Mouse (Mus musculus) neural tube, embryonic 14.5 days (tissue): ENCODE results near the gene Dazap2. TPM values are rescaled to one million over a fixed set of nuclear protein-coding genes. Genes with fewer than 3 reads are reported as not detected.

Source experiments
- ATAC-seq: fragments of 200-750 bp; cut with Nextera tagmentation; 2 replicates; pipeline ENCODE4 v1.8.0; 2017; ENCODE audit warnings: low read depth, mild to moderate bottlenecking, moderate TSS enrichment, moderate library complexity
- H3K27ac ChIP-seq: fragments of 300-500 bp; sonication (generic); 2 replicates; pipeline ENCODE4 v1.5.1; 2014; ENCODE audit warnings: low read depth, mild to moderate bottlenecking, control low read depth, low read length, moderate library complexity, mixed read lengths
- H3K27me3 ChIP-seq: fragments of 300-500 bp; sonication (generic); 2 replicates; pipeline ENCODE4 v1.6.1; 2014; ENCODE audit warnings: low read length; ENCODE audit not compliant: control insufficient read depth, insufficient read depth
- H3K36me3 ChIP-seq: fragments of 300-500 bp; sonication (generic); 2 replicates; pipeline ENCODE4 v1.6.1; 2014; ENCODE audit warnings: low read length, mixed read lengths; ENCODE audit not compliant: control insufficient read depth, insufficient read depth
- H3K4me1 ChIP-seq: fragments of 300-500 bp; sonication (generic); 2 replicates; pipeline ENCODE4 v1.6.1; 2014; ENCODE audit warnings: low read length; ENCODE audit not compliant: control insufficient read depth, insufficient read depth
- H3K4me2 ChIP-seq: fragments of 300-500 bp; sonication (generic); 2 replicates; pipeline ENCODE4 v1.6.1; 2014; ENCODE audit warnings: mild to moderate bottlenecking, low read depth, low read length, control low read depth
- H3K4me3 ChIP-seq: fragments of 300-500 bp; sonication (generic); 2 replicates; pipeline ENCODE4 v1.5.1; 2014; ENCODE audit warnings: low read depth, low read length, control low read depth, mixed read lengths
- H3K9ac ChIP-seq: fragments of 300-500 bp; sonication (generic); replicated peaks from 2 replicates; pipeline ENCODE4 v1.6.1; 2014; ENCODE audit warnings: low read depth, mild to moderate bottlenecking, control low read depth, low read length, mixed read lengths
- H3K9me3 ChIP-seq: fragments of 300-500 bp; sonication (generic); 2 replicates; pipeline ENCODE4 v1.6.1; 2016; ENCODE audit warnings: low read length; ENCODE audit not compliant: control insufficient read depth
- WGBS: fragments of 180-500 bp; shearing (Covaris S2); extraction: QIAGEN DNeasy Blood & Tissue Kit; methylation state at CpG from one replicate; pipeline ENCODE4 v1.1.7; 2014; 5-methylcytosine and 5-hydroxymethylcytosine counted together
- polyA plus RNA-seq: library from polyadenylated mRNA; unstranded; fragments of >200 nt; fragmentation: Nextera tagmentation; extraction: Ambion mirVana; gene quantifications from 2 replicates; pipeline ENCODE4 v1.2.1, GENCODE M21; 2014

The Dazap2 gene
- 138 and 142 TPM in 2 replicates for polyA plus RNA-seq

DNA sequence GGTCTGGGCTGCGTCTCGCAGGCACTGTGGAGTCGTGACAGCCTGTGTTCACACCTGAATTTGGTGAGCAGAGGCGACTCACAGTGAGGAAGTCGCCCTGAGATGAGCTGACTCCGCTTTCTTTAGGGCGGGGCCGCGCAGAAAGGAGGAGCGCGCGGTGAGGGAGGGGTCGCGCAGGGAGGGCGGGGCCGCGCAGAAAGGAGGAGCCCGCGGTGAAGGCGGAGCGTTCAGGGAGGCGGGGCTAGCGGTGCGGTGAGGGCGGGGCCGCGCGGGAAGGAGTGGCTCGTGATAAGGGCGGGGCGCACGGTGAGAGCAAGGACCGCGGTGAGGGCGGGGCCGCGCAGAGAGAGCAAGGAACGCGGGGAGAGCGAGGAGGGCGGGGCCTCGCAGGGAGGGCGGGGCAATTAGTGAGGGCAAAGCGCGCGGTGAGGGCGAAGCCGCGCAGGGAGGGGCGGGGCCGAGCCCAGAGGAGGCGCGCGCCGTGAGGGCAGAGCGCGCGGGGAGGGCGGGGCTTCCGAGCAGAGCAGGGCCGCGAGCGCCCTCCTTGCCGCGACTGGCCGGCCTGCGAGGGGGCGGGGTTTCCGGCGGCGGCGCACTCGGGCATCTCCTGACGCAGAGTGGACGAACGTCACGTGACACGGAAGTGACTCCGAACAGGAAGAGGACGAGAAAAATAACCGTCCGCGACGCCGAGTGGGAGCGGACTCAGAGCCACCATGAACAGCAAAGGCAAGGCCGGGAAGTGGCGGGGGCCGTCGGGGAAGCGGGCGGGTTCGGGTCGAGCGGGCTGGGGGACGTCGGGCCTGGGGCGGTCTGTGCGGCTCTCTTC is at the start of gene Dazap2:
Dazap2 (plus strand) TSS at position 354 of the 829 bp plus-strand sequence.
- Histone ChIP-seq H3K4me1 (peaks cover 11% of the 10 kb centered on the region; the same call in 1 of the 2 replicates), H3K4me2 (peak within 1 kb of the TSS; percentile 76), H3K36me3 (peaks cover 15% of the 10 kb centered on the region), H3K27ac (peak within 1 kb of the TSS; percentile 97), H3K9ac (peak within 1 kb of the TSS; percentile 93), H3K9me3 (no peaks in the 10 kb centered on the region), H3K4me3 (peak within 1 kb of the TSS; percentile 83), H3K27me3 (no peaks in the 10 kb centered on the region)
- ATAC-seq, result peak; percentile 85
- under 1% methylated on average over 82 of the region's 99 CpGs for WGBS

DNA sequence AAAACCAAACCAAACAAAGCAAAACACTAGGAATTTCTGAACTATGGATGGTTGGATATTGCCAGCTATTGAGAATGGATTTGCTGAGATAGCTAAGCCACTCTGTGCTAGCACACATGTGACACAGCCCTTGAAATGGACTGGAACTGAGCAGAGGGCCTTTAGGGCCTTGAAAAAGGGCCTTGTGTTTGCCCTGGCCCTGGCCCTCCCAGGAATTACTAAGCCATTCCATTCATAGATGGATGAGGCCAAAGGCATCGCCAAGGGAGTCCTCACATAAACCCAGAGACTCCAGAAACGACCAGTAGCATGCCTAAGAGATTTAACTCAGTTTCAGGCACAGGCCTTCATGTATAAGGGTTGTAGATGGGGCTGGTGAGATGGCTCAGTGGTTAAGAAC is 48.6 kb upstream of the Dazap2 start:
- no peaks in the 10 kb centered on the region for H3K36me3 ChIP-seq
- no peak overlapping the region for H3K9ac ChIP-seq
- H3K4me2 ChIP-seq, result no peak overlapping the region
- no peak for ATAC-seq
- WGBS, result 63% methylated on average over 2 of the region's 2 CpGs
- H3K27ac ChIP-seq, result no peak overlapping the region
- no peaks in the 10 kb centered on the region for H3K9me3 ChIP-seq
- no peaks in the 10 kb centered on the region for H3K4me1 ChIP-seq
- H3K4me3 ChIP-seq, result no peak overlapping the region
- H3K27me3 ChIP-seq, result no peaks in the 10 kb centered on the region

DNA sequence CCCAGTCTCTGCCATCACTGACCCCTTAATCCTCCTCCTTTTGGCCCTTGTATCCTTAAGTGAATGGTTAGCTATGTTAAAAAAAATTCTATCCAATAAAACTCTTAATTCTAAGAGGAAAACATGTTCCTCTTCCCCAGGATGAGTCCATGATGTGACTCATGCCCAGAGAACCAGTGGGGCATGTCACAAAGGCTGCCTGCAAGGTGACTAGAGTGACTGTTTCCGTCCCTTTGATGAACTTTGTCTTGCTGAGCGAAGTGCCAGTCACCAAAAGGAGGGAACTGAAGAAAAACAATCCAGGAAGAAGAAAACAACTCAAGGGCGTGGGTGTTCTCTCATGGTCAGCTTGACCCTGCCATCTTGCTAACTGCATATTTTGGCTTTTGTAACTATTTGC is 45.9 kb upstream of the Dazap2 start:
- Histone ChIP-seq H3K27ac (no peak overlapping the region), H3K4me1 (no peaks in the 10 kb centered on the region), H3K36me3 (no peaks in the 10 kb centered on the region), H3K27me3 (no peaks in the 10 kb centered on the region), H3K9me3 (no peaks in the 10 kb centered on the region), H3K4me3 (no peak overlapping the region), H3K4me2 (no peak overlapping the region), H3K9ac (no peak overlapping the region)
- ATAC-seq, result no peak
- WGBS, result 77% methylated on average over 3 of the region's 3 CpGs

DNA sequence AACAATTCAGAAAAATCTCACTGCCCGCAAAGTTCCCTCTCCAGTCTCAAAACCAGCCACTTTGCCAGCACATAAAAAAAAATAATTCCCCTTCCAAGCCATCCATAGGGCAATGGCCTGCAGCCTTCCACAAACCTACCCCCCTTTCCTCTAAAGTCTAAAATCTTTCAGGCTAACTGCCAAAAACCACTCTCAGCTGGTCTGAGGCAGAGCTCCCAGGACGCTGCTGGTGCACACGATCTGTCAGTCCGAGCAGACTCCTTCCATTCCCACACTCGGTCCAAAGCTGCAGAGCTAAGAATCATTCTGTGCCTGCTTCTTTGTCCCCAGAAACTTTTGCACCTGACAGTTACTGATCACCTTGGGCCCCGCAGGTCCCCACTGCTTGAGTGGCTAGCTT is 41.2 kb upstream of the Dazap2 start:
- WGBS, result 65% methylated on average over 6 of the region's 6 CpGs
- H3K27ac ChIP-seq, result no peak overlapping the region
- 0 out of 2 replicates have a peak overlapping the region, but pooled peaks have one; percentile 7 for H3K9ac ChIP-seq
- no peaks in the 10 kb centered on the region for H3K27me3 ChIP-seq
- no peak overlapping the region for H3K4me2 ChIP-seq
- H3K4me1 ChIP-seq, result no peaks in the 10 kb centered on the region
- ATAC-seq, result no peak
- H3K4me3 ChIP-seq, result no peak overlapping the region
- H3K36me3 ChIP-seq, result peaks cover 15% of the 10 kb centered on the region; the same call in 1 of the 2 replicates
- H3K9me3 ChIP-seq, result no peaks in the 10 kb centered on the region

DNA sequence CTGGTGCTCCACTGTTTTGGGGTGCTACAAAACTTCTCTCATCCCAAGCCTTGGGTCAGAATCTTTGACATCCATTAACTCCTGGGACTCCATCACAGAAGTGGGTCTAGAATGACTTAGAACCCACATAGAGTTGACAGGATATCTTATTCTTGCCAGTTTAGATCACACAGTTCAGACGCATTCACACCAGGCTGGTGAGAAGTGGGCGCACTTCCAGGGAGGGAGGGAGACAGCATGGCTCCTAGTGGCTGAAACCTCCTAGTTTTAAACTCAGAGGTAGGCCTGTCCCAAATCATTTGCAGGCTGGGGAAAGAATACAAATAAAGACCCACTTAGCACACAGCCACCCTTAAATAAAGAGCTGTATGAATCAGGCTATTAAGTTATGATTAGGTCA is 40.8 kb upstream of the Dazap2 start:
- Histone ChIP-seq H3K27ac (no peak overlapping the region), H3K4me3 (no peak overlapping the region), H3K9ac (no peak overlapping the region), H3K9me3 (no peaks in the 10 kb centered on the region), H3K27me3 (no peaks in the 10 kb centered on the region), H3K4me2 (no peak overlapping the region), H3K4me1 (no peaks in the 10 kb centered on the region), H3K36me3 (peaks cover 18% of the 10 kb centered on the region; the same call in 1 of the 2 replicates)
- 86% methylated on average over 2 of the region's 2 CpGs for WGBS
- ATAC-seq, result no peak

DNA sequence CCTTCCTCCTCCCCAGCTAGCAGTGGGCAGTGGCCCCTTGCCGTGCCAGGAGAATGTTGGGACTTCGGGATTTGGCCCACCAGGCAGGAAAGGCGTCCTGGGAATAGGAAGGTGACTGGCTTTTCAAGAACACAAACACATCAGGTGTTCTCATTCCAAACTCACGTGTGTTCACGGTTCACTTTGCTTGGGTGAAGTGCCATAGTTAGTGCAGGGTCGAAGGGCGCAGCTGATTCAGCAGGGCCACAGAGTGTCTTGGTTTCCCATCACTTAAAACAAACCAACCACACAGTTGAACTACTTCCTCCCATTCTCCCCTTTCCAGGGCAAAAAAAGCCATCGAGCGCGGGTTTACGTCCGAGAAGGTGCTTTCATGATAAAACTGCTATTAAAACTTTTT is 39.8 kb upstream of the Dazap2 start:
- 90% methylated on average over 12 of the region's 12 CpGs for WGBS
- Histone ChIP-seq H3K4me1 (no peaks in the 10 kb centered on the region), H3K4me3 (no peak overlapping the region), H3K27me3 (no peaks in the 10 kb centered on the region), H3K27ac (no peak overlapping the region), H3K9ac (no peak overlapping the region), H3K4me2 (no peak overlapping the region), H3K36me3 (peaks cover 20% of the 10 kb centered on the region; the same call in 1 of the 2 replicates), H3K9me3 (no peaks in the 10 kb centered on the region)
- no peak for ATAC-seq

DNA sequence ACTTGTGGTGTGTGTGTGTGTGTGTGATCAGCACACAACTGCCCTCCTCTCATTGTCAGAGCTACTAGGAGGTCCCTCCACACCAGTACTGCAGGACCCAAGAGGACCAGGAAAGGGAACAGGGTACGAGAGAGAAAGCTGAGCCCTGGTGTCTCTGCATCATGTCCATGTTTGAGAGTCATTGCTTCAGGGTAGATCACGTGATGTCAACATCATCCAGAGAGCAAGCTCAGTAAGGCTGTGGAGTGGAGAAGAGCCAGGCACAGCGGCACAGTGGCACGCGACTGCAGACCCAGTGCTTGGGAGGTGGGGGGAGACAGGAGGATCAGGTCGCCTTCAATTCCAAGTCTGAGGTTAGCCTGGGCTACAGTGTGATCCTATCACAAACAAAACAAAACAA is 38.8 kb upstream of the Dazap2 start:
- Histone ChIP-seq H3K9me3 (no peaks in the 10 kb centered on the region), H3K27me3 (no peaks in the 10 kb centered on the region), H3K4me2 (no peak overlapping the region), H3K9ac (no peak overlapping the region), H3K36me3 (peaks cover 20% of the 10 kb centered on the region; the same call in 1 of the 2 replicates), H3K4me1 (no peaks in the 10 kb centered on the region), H3K4me3 (no peak overlapping the region), H3K27ac (no peak overlapping the region)
- ATAC-seq, result no peak
- WGBS, result 88% methylated on average over 6 of the region's 6 CpGs

DNA sequence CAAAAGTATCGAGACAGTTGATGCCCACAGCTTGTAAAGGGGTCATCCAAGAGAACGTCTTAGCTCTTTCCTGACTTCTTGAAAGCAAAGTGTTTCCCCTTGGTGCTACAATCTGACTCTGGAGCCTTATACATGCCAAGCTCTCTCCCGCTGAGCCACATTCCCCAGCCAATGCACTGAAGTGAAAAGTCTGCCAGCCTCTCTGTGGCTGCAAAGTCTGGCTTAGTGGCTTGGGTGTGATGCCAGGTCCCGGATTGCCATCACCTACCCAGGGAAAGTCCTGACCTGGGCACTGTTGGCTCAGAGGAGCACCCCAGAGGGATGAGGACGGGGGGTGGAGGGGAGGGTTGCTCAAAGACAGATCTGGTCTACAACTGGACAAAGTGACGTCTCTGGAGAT is 38.3 kb upstream of the Dazap2 start:
- Histone ChIP-seq H3K27me3 (no peaks in the 10 kb centered on the region), H3K4me3 (no peak overlapping the region), H3K9me3 (no peaks in the 10 kb centered on the region), H3K36me3 (peaks cover 20% of the 10 kb centered on the region; the same call in 1 of the 2 replicates), H3K4me2 (no peak overlapping the region), H3K9ac (no peak overlapping the region), H3K27ac (no peak overlapping the region), H3K4me1 (no peaks in the 10 kb centered on the region)
- 88% methylated on average over 6 of the region's 6 CpGs for WGBS
- ATAC-seq, result no peak

DNA sequence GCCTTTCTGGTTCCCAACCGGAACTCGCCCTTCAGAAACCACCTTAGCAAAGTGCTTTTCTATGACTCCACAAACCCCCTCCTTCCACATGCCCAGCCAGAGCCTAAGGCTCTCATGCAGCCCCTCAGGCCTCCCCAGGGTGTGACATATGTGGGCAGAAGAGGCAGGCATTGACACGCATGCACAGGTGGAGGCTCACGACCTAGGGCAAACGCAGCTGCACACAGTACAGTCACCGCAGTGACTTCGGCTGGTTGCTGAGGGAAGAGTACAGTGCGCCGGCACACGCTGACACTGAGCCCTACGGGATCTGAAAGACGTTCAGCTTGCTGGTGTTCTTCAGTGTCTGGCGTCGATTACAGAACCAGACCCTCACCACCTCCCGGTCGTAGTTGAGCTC is 37.2 kb upstream of the Dazap2 start:
- Histone ChIP-seq H3K36me3 (peaks cover 23% of the 10 kb centered on the region; the same call in 1 of the 2 replicates), H3K9ac (no peak overlapping the region), H3K4me3 (no peak overlapping the region), H3K27me3 (no peaks in the 10 kb centered on the region), H3K4me2 (no peak overlapping the region), H3K4me1 (no peaks in the 10 kb centered on the region), H3K27ac (no peak overlapping the region), H3K9me3 (no peaks in the 10 kb centered on the region)
- 86% methylated on average over 16 of the region's 16 CpGs for whole genome bisulfite sequencing
- no peak for ATAC-seq
